Mouse (Mus musculus) common myeloid progenitor, adult 5-6 weeks (primary cell): ENCODE data around the gene Fpr2. TPM values are rescaled to one million over a fixed set of nuclear protein-coding genes. Genes with fewer than 3 reads are reported as not detected.
A peak's percentile ranks its signal among the peaks of the same experiment; 100 is the strongest.
"Not testable (repeated sequence)": the region's sequence is repeated elsewhere in the genome, so short reads cannot be mapped to it uniquely, and the experiment has no call there.

Source experiments
- ATAC-seq: replicated peaks from 2 replicates; pipeline ENCODE4 v1.8.0; 2016; ENCODE audit warnings: low read depth, mild to moderate bottlenecking, moderate TSS enrichment, inconsistent platforms; ENCODE audit not compliant: poor library complexity, severe bottlenecking
- total RNA-seq: library from RNA; stranded (forward); fragments of 200-1000, 187-1606 nt; gene quantifications from 2 replicates; pipeline ENCODE4 v1.2.3, GENCODE M21; 2017

Gene Fpr2
- total RNA-seq, 1 experiment from 2014 or later = 0.50 TPM

GRCm38 (mm10) chr17:17879347-17879746 lies 8.3 kb upstream of the Fpr2 start:
- 0 out of 2 replicates have a peak, but pooled peaks have one; percentile 42 for ATAC-seq

GRCm38 (mm10) chr17:17882672-17883071 lies 5.0 kb upstream of the Fpr2 start:
- ATAC-seq = no peak

DNA sequence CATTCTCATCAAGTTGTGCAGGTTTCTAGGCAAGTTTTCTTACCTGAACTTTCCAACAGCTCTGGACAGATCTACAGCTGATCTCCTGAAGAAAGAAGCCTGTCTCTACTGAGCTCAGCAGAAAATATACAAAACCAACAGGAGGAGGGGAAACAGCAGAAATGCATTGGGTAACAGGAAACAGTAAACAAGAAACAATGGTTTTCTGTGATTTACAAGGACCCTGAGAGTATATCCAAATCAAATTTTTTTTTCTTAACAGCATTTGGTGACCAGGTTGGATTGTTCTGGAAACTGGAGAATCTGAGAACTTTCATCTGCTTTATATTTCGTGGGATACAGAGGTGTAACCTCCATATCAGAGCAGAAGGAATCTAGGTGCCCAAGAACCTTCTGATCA lies 3.8 kb upstream of the Fpr2 start, which contains the start of gene Fpr1:
Fpr1 (minus strand) TSS at position 101 of the 400 bp plus-strand sequence.
- no peak for ATAC-seq

- ATAC-seq = peak; percentile 53
Observed at GRCm38 (mm10) chr17:17889732-17890425, 2.3 kb downstream of the Fpr2 start.

DNA sequence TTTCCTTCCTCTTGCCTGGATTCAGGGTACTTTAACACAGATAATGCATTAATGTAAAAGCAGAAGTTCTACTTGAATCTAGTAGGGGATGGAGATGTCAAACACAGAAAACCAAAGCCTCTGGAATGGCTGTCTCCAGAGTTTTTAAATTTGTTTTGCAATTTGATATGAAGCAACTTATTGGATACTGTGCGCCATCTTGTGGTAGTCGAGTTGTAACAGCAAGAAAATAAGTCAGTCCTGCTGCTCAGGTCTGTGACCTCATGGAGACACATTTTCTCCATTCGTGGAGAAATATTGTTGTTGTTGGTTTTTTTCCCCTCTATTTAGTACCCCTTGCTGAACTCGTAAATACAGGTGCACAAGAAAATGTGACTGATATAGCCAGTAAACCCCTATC lies 8.4 kb downstream of the Fpr2 start:
- ATAC-seq = peak; percentile 74

DNA sequence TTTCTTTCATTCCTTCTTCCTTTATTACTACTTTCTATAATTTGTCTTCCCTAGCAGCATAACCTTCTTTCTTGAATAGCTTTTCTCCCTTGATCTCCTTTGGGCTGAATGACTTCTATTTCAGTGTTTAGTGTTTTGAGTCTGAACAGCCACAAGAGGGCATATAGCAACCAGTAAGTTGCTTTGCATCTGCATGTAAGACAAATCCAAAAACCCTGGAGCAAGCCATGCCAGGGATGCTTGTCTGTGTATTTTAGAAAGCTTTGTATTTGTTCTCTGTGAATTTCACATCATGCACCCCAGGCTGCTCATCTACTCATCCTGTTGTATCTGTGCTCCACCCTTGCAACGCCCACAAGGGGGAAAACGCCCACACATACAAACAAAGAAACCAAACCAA lies 11.6 kb downstream of the Fpr2 start:
- no peak for ATAC-seq

DNA sequence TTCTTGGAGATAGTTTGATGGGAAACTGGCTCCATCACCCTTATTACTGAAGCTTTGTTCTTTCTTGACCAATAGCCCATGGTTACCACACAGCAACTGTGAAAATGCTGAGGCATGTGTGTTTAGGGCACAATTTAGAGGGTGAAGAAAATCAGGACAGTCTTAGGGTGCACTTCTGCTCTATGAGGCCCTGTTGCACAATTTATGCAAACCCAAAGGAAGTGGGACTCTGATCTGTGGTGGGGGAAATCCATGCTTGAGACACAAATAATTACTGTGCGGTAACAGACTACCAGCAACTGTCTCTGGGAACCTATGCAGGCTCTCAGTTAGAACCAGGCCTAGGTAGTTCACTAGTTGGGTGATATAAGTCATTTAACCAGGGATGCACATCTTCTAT lies 13.1 kb downstream of the Fpr2 start:
- peak; percentile 92 for ATAC-seq

- peak; percentile 98 for ATAC-seq
Observed at GRCm38 (mm10) chr17:17909636-17910421, 22.2 kb downstream of the Fpr2 start.

- ATAC-seq = not testable (repeated sequence)
Observed at GRCm38 (mm10) chr17:17912618-17913017, 25.0 kb downstream of the Fpr2 start.

DNA sequence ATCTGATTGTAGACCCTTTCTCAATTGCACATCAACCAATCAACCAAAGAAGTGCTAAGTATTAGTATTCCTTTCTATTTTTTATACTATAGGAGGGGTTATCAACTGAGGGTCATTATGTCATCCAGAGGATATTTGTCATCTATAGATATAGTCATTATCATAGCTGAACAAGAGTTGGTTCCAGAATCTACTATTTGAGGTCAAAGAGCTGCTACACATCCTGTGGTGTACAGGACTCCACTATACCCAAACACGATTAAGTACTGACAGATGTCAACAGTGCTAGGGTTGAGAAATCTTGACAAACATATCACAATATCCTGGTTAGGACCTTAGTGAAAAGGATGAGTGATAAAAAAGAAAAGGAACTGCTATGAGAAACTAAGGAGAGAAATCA lies 29.8 kb downstream of the Fpr2 start:
- no peak for ATAC-seq

GRCm38 (mm10) chr17:17917782-17918181 lies 30.2 kb downstream of the Fpr2 start:
- no peak for ATAC-seq

Other genes with a start within 250 kb of the Fpr2 start
- not detected in 2 replicates for gene Vmn2r90, start 184.1 kb upstream of the Fpr2 start, total RNA-seq
- gene Spaca6, start 60.7 kb upstream of the Fpr2 start, total RNA-seq = 0.19 and 0.87 TPM in 2 replicates
- not detected in 2 replicates for gene Has1, start 32.6 kb upstream of the Fpr2 start, total RNA-seq
- gene Fpr1, start 3.9 kb upstream of the Fpr2 start, total RNA-seq = 0.69 TPM in 1 of 2 replicates, not detected in the other
- not detected in 2 replicates for gene Fpr3, start within 50 bp of the Fpr2 start, total RNA-seq
- gene Fpr-rs4, start 133.9 kb downstream of the Fpr2 start, total RNA-seq = not detected in 2 replicates
- gene Vmn2r124, start 161.6 kb downstream of the Fpr2 start, total RNA-seq = not detected in 2 replicates
- gene Vmn2r91, start 197.2 kb downstream of the Fpr2 start, total RNA-seq = not detected in 2 replicates